Mouse (Mus musculus) urinary bladder, adult 2 months (tissue): ENCODE data around the gene Cdk2ap1. TPM values are rescaled to one million over a fixed set of nuclear protein-coding genes. Genes with fewer than 3 reads are reported as not detected.
"Not testable (repeated sequence)": the region's sequence is repeated elsewhere in the genome, so short reads cannot be mapped to it uniquely, and the experiment has no call there.

Source experiments
- DNase-seq: peaks from one replicate; pipeline ENCODE4 v3.0.0; 2022; ENCODE audit warnings: low spot score
- polyA plus RNA-seq: library from polyadenylated mRNA; depleted of rRNA; stranded (reverse); fragments of >200 nt; gene quantifications from 2 replicates; pipeline ENCODE4 v1.2.3, GENCODE M21; 2012; rRNA removed

The Cdk2ap1 gene
- 106 and 119 TPM in 2 replicates for polyA plus RNA-seq

- not testable (repeated sequence) for DNase-seq
Observed at GRCm38 (mm10) chr5:124362982-124363381, at the start of gene Cdk2ap1. Gene Cdk2ap1, minus strand, starts transcription at chr5:124363082.

GRCm38 (mm10) chr5:124412163-124412562 is 49.3 kb upstream of the Cdk2ap1 start:
- no peak for DNase-seq

GRCm38 (mm10) chr5:124410808-124411207 is 47.9 kb upstream of the Cdk2ap1 start:
- no peak for DNase-seq

GRCm38 (mm10) chr5:124393726-124394125 is 30.8 kb upstream of the Cdk2ap1 start:
- DNase-seq, result no peak

- no peak for DNase-seq
Observed at GRCm38 (mm10) chr5:124392412-124392811, 29.5 kb upstream of the Cdk2ap1 start.

- DNase-seq, result no peak
Observed at GRCm38 (mm10) chr5:124387932-124388331, 25.1 kb upstream of the Cdk2ap1 start.

GRCm38 (mm10) chr5:124380121-124380520 is 17.2 kb upstream of the Cdk2ap1 start:
- DNase-seq, result no peak

GRCm38 (mm10) chr5:124377149-124377548 is 14.3 kb upstream of the Cdk2ap1 start:
- DNase-seq, result no peak

- DNase-seq, result no peak
Observed at GRCm38 (mm10) chr5:124376401-124376800, 13.5 kb upstream of the Cdk2ap1 start.

GRCm38 (mm10) chr5:124374298-124374697 is 11.4 kb upstream of the Cdk2ap1 start:
- DNase-seq, result no peak

GRCm38 (mm10) chr5:124366721-124367120 is 3.8 kb upstream of the Cdk2ap1 start:
- no peak for DNase-seq

GRCm38 (mm10) chr5:124365754-124366153 is 2.9 kb upstream of the Cdk2ap1 start:
- no peak for DNase-seq

GRCm38 (mm10) chr5:124364173-124364918 is 1.5 kb upstream of the Cdk2ap1 start:
- no peak for DNase-seq

- DNase-seq, result no peak
Observed at GRCm38 (mm10) chr5:124359641-124360040, 3.2 kb downstream of the Cdk2ap1 start.

- no peak for DNase-seq
Observed at GRCm38 (mm10) chr5:124356695-124357094, 6.2 kb downstream of the Cdk2ap1 start.

GRCm38 (mm10) chr5:124355425-124355959 is 7.4 kb downstream of the Cdk2ap1 start:
- no peak for DNase-seq

GRCm38 (mm10) chr5:124354574-124355424 is 8.1 kb downstream of the Cdk2ap1 start:
- DNase-seq, result peak; percentile 38

- peak; percentile 49 for DNase-seq
Observed at GRCm38 (mm10) chr5:124353726-124354547, 8.9 kb downstream of the Cdk2ap1 start.

GRCm38 (mm10) chr5:124353011-124353725 is 9.7 kb downstream of the Cdk2ap1 start:
- DNase-seq, result peak; percentile 48

GRCm38 (mm10) chr5:124352141-124352920 is 10.6 kb downstream of the Cdk2ap1 start:
- DNase-seq, result peak; percentile 51
